Mouse (Mus musculus) spleen, postnatal 14 days (tissue): Measurements from ENCODE around the gene Umad1.

Experiments used
- DNase-seq, 2 experiments: peaks; one replicate each; pipeline ENCODE4 v3.0.0; 2021 to 2022; ENCODE audit warnings: low spot score in 2 of 2

Umad1 gene

DNA sequence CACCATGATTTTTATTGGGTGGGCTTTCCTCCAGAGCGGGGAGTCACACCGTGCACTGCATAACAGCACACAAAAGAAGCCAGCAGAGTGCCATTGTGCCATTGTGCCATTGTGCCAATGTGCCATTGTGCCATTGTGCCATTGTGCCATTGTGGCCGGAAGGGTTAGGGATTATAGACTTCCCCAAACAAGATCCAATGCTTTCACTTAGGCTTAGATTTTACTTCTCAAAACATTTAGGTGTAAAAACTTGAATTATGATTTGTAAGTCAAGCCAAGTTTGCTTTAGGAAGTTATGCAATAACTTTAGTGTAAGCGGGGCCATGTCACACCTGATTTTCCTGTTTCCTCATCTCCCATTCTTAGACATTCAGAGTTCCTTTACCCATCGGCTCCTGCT lies 156.7 kb downstream of the Umad1 start:
- no peak for DNase-seq

DNA sequence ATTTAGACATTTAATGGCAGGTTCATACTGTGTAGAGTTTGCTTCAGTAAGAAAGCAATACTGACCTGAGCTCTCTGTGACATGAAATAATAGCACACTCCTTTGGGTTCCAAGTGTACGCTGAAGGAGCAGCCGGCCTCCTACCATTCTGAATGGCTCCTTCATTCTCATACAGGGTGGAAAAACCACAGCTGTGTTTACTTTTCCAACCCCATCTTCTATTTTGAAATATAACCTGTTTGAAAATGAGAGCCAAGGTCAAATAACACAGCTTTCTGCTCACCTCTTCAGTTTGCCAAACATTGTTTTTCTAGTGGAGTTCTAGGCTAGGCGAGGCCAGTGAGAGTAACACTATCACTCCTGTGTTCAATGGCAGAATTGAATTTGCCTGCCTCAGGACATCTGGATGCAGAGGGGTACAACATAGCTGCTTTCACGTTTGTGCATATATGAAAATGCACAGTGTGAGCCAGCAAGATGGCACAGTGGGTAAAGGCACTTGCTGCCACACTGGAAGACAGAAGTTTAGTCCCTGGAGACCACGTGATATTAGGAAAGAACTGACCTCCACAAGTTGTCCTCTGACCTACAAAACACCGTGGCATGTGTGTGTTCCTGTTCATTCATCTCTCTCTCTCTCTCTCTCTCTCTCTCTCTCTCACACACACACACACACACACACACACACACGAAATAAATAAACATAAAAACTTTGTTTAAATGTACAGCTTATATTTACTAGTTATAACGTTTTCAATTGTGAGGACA lies 157.9 kb downstream of the Umad1 start:
- DNase-seq = no peak

DNA sequence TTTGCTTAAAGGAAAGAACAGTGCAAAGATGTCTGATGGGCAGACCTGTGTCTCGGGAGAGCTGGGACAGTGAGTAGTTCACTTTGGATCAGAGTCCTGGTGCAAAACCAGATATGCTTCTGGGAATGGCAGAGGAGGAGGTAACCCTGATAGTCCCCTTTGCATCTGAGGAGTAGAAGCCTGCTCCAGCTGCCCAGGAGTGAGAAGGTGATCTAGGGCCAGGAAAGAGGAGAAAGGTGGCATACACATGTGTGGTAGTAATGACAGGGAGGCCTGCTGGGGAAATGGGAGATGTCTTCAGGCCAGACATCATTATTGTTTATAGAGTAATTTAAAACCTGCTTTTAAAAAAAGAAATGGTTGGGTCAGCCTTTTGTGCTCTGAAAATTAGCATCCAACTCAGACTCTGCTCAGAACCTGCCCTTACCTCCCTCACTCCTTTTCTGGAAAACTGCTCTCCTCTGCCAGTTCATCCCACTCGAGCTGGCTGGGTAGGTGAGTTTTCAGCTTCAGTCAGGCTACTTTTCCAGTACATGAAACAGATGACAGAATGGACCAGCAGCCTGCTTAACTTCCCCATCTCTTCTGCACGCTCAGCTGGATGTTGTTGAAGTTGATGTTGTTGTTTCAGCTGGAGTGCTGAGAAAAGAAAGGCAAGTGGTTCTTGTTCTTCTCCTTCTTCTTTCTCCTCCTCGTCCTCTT lies 160.5 kb downstream of the Umad1 start:
- no peak for DNase-seq

DNA sequence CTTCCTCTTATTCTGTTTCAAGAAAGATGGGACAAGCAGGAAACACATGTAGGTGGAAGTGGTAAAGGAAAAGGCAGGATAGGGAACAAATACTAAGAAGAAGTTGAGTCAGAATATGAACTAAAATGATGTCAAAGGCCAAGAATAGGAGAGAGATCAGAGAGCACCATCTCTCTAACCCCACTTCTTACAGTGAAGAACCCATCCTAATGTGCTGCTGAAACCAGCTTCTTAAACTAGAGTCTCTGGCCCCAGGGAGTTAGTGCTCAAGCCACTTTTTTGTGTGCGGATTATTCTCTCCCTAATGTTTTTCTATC lies 161.1 kb downstream of the Umad1 start:
- DNase-seq = no peak

DNA sequence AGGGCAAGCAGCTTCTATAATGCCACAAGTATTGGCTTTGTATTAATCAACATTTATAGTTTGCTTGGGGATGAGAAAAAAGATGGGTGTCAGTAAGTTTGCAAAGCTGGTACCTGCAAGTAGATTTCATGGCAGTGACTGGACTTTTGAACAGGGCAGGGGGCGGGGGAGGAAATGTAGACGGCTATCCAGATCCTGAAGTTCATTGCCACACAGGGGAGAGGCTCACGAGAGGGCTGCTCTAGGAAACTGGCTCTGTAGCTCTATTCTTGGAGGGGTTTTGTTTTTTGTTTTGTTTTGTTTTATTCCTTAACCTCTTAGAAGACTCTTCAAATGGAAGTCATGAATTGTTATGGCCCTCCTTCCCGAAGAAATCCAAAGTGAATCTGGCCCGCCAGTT lies 162.3 kb downstream of the Umad1 start:
- DNase-seq = no peak

DNA sequence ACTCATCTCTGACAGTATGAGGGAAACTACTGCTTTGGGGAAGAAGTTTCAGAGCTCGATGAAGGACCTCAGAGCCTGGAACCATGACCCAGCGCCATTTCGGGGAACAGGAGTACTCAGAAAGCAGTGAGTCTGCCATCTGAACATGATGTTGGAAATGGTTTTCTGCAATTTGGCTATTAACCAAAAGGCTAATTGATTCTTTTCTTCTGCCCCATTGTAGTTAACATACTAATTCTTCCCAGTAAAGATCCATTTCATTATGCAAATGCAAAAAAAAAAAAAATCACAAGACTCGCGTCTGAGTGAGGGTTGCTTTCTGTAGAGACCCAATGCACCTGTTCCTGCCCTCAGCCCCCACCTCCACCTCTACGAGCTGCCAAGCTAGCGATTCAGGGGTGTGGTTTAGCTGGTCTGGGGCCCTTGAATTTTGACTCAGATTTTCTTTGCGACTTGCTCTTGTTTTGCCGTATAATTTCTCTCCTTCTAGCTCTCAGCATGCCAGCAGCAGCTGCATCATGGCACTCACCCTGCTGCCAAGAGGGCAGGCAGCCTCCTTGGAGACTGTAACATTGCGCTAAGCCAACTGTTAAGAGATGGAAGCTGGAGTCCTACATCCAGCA lies 163.0 kb downstream of the Umad1 start:
- DNase-seq = no peak

DNA sequence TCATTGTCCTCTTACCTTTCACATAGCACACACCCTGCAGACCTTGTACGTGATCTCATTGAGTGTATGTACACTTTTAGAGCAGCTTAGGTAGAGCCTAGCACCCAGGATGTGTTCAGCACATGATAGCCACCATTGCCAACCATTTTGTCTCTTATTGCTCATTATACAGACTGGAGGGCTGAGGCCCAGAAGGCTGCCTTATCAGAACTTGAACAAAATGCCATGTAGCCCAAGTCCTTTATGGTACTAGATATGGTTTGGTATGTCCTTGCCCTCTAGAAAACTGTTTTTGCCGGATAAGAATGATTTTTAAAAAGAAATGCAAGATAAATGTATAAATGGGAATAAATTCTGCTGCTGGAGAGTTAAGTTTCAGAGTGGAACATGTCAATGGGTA lies 164.1 kb downstream of the Umad1 start:
- no peak for DNase-seq

DNA sequence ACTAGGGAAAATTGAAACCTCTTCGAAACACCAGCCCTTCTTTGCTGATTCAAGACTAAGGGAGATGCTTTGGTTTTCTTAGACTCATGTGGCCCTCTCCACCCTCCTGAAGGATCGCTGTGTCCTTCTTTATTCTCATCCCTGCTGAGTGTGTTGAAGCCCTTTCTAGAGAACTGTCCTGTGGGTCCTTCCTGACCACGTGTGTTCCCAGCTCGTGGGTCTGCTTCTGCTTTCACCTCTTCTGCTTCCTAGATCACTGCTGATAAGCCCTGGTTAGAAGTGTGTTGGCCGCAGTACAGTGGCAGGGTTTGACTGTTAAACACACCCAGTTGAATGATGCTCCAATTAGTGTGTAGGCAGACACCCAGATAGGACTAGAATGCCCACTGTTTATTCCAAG lies 168.6 kb downstream of the Umad1 start:
- no peak for DNase-seq

DNA sequence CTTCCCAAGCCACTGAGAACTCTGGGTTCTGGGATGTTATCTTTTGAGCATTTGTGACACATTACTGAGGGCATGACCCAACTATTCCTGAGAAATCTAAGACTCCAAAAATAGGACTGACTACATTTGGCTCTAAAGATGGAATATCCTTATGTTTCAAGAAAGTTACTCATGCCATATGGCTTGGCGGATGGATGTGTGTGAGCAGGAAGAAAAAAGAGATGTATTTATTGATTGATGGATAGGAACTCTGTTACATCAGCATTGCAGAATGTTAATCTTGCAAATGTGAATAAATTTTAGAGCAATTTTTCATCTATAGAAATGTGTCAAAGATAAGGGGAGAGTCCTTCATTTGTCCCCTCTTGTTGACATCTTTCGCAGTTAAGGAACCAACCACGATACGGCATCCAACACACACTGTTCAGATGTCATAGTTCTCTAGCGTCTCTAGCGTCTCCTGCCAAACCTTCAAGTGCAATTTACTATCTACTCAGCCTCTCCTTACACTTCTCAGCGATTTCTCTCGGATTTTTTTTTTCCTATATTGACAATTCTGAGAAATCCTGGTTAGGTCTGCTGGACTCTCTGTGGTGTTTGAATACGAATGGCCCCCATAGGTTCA lies 171.6 kb downstream of the Umad1 start:
- no peak for DNase-seq

DNA sequence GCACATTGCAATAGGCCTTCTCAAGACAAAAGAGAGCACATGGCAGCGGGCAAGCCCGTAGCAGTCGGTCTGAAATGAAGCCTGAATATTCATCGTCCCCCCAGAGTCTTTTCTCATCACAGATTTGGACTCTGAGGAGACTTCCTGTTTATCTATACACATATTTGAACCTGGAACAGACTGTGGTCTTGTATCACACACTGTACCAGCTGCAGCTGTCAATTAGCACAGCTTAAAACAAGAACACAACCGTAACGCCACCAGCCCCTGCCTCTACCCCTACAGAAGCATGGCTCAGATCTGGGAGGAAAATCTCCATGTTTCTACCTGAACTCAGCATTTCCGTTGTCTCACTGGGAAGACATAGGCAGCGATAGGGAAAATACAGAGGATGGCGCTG lies 174.1 kb downstream of the Umad1 start:
- no peak for DNase-seq

DNA sequence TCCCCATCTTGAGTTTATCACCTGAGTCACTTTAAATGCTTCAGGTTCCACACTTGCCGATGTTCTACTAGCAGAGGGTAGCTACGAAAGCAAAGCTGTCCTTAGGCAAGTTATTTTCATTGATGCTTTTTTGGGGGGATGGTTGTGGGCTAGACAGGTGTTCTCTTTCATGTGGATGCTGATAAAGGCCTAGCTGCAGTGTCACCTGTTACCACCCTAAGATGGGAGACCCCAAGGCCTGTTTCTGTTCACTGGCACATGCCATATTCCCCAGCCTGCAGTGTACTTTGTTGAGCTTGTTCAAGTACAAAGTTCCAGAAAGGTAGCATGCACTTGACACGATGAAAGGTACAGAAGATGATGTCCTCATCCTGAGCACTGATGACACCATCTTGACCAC lies 178.8 kb downstream of the Umad1 start:
- DNase-seq = no peak

DNA sequence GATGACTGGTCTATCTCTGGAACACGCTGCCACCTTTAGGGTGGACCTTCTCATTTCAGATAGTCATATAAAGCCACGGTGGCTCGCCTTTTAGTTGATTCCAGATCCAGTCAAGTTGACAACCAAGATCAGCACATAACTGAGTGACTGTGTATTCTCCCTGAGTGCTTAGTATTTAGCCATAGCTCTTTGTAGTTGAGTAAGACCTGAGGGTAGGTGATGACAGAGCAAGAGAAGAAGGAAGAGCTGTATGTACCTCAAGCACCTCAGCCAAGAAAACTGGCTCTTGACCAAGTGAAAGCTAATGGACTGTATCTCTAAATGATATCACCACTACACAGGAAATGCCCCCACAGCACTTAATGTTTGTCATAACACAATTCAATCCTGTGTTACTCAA lies 182.7 kb downstream of the Umad1 start:
- DNase-seq = no peak

DNA sequence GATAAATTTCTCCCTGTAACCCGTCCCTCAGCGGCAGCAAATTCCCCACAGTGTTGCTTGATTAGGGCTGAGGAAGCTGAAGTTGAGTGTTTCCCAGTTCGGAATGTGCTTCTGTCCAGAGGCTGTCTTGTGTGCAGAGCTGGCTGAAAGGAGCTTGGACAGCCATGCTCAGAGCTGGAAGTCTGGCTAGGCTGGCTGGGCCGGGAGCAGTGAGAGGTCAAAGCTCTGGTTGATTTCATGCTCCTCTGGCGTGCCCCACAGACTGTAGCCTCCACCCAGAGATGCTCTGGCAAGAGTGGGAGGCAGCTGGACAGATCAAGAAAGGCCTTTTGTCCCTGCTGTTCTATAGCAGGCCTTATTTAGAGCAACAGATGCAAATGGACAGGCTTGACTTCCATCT lies 187.7 kb downstream of the Umad1 start:
- no peak for DNase-seq

DNA sequence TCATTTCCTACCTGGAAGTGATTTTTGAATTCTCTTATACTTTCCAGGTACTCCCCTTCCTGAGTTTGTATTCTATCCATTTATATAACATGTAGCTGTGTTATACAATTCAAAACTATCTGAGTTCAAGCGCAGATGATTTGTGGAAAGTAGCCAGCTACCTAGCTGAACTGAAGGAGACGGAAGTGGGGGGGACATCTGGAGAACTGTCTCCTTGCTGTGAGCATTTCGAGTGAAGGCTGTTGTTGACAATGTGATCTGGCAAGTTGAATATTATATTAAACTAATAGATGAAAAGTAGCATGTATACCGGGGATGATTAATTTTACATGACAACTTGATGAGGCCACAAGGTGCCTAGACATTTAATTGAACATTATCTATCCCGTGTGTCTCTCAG lies 196.5 kb downstream of the Umad1 start:
- DNase-seq = no peak

DNA sequence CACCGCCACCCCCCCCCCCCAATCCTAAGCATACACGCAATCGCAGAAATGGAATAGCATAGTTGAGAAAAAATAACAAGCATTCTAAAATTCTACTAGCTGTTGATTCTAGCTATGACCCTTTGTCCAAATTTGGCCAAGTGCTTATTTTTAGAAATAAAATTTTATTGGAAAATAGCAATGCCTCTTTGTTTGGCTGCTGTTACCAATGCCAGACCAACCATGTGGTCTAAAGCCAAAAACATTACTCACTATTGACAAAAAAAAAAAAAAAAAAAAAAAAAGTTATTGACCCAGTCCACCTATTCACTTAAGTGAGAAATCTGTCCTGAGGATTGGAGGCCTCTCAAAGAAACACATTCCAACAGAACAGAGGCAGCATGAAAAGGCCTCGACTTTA lies 199.5 kb downstream of the Umad1 start:
- DNase-seq = no peak

DNA sequence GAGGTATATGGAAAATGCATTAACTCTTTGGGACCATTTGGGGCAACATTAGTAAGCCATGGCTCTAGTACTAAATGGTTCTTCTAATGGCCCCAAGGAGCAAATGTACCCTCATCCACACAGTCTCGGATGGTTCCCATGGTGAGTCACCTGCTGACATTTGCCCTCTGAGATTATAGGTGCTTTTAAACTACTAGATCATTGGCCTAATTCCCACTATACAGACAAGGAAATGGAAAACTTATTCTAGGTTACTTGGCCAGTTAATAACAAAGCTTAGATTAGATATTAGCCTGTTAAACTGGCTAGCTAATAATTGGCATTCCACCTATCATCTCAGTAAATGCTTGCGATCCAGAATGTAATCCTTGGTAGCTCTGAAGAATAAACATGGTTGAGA lies 203.4 kb downstream of the Umad1 start:
- DNase-seq = no peak

DNA sequence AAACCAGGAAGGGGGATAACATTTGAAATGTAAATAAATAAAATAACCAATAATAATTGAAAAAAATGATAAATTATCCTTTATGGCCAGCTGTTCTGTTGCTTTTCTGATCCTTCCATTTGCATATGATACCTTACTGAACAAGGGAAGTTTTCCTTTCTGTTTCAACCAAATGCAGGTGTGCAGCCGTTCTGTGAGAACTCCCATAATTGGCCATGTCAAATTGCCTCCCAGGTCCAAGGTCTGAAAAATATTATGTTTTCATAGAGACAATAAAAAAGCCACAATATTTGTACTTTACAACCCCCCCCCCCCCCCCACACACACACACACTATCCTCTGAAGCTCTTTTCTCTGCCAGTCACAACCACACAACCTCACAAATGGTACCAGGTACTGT lies 206.3 kb downstream of the Umad1 start:
- DNase-seq = no peak

DNA sequence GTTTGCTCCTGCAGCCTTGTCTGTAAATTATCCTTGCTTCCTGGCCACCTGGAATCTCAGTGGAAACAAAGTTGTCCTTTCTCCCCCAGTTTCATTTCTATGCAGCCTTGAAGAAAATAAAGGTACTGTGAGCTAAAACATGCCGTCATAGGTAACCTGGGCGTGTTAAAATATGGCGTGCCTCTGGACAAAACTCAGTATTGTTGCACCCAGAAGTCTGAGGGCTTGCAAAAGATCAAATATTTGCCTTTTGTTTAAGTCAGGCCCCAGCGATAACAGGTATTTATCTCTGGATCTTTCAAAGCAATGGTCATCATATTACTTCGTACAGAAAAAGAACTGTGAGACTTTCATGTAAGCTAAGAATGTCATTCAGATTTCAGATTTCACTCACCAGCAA lies 206.9 kb downstream of the Umad1 start:
- DNase-seq = no peak

DNA sequence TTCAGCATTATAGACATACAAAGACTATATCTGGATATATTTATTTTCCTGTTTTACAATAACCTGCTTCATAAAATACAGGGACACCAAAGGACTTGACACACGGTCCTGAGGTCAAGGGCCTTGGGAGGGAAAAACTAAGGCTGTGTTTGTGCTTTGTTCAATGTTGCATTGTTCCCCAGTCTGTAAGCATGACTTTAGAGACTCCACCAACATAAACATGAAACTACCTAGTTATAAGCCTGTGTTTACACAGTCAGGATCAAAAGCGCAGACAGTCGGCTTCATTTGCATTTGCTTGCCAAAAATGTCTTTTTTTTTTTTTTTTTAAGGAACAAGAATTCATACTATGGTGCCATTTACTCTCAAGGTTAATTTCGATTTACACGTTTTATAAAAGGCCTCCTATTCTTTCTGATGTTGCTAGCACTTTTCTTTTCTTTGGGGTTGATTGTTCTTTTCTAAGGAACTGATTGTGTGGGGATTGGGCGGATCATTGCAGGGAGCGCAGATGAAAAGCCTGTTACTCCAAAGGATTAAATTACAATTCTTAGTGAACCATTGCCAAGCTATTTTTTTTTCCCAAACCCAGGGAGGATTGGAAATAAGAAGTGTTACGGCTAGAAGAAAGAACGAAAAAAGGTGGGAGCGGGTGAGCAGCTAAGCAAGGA lies 208.7 kb downstream of the Umad1 start:
- DNase-seq = no peak

DNA sequence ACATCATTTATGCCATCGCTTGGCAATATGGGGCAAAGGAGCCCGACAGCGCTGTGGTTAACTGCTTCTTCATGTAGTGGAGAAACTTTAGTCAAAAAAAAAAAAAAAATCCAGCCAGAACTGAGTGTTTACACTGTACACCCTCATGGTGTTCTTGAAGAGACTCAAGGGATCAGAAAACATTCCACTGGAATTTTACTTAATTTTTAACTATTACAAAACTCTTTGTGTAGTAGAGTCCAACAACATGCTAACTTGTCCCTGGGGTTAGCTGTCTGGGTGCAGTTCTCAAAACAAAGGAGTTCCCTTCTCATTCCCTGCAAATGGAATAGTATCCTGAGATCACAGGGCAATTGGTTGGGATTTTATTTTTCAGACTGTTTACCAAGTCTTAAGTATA lies 210.8 kb downstream of the Umad1 start:
- DNase-seq = no peak

DNA sequence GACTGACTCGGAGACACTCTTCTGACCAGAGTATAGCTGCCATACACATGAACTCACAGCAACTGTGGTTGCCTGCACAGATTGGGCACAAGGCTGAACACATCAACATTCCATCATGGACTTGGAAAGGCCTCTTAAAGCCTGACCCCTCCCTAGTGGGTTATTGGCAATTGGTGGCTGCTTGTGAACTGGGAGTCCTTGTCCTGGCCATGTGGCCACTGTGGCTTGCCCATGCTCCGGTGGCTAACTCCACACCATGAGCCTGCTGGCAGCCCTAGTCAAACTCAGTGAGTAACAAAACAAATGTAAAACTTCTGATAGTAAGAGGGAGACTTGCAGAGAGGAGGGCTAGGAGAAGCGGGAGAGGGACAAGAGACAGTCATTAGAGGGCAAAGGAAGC lies 213.0 kb downstream of the Umad1 start:
- no peak for DNase-seq

DNA sequence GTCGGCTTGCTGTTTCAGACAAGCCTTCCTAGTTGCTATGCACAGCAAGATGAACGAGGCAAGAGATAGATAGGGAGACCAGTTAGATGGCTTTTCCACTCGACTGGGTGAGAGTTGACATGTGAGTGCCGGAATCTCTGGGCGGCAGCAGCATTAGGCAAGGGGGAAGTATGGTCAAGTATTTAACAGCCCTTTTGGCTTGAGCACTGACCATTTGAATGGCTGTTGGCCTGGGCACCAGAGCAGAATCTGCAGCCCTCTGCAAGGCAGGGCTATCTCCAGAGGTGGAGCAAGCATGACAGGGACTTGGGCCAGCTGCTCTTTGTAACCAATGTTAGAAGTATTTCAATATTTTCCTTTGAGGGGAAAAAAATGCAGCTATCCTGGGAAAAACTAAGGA lies 213.8 kb downstream of the Umad1 start:
- no peak for DNase-seq
